Comparison of ENCODE assay signal across 7 mouse cellular contexts in the genomic region with DNA sequence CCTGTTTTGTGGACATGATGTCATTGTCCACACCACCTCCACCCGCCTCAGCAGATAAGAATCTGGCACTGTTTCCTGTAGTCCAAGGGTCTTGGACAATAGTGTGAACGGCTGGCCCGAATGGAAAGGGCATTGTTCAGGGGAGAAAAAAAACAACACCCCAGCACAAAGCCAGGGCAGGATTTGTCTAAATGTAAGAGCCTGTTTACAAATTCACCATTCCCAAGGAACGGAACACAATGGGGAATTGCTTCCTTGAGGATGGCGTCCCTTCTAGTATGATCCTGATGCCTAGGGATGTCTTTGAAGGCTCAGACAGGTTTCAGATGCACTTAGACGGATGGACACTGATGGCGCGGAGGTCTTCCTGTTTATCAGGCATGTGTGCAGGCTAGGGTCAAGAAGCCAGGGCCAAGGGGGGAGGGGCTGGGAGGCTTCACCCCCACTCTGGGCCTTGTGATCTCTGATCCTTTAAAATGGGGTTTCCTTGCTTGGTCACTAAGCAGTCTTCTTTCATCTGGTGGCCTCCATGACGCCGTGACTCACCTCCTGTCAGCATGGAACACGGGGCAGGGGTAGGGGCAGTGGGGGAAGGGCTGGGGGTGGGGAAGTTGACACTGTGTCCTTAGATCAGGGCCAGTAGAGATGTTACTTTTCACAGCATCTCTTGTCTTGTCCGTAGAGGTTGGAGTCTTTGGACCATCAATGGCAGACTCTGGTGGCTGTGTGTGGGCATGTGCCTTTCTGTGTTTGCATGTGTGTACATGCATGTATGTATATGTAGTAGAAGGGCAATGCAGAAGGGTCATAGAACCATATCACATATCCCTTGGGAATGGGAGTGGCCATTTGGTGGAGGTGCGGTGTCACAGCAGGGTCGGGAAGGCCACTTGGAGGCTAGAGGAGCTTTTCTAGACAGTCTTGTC. TPM values are rescaled to one million over a fixed set of nuclear protein-coding genes. Genes with fewer than 3 reads are reported as not detected.
A peak's percentile ranks its signal among the peaks of the same experiment; 100 is the strongest.
DNase-seq lines count a peak whose midpoint lies in the region; ATAC-seq and TF ChIP-seq lines count a peak whose summit lies in the region.

No protein-coding gene starts in this region.

- H3K27me3 ChIP-seq in hindbrain, postnatal 0 days (ENCODE audit: insufficient read depth, low read length), result no peaks in the 10 kb centered on the region

- H3K4me1 ChIP-seq in hindbrain, postnatal 0 days (ENCODE audit: insufficient read depth, low read length), result no peaks in the 10 kb centered on the region

- no peaks in the 10 kb centered on the region for H3K9me3 ChIP-seq in hindbrain, postnatal 0 days (ENCODE audit: low read length)

- 83% methylated on average over 14 of the region's 14 CpGs for WGBS in hindbrain, postnatal 0 days

- H3K9ac ChIP-seq in hindbrain, postnatal 0 days (replicated peaks; ENCODE audit: low read length), result 0 out of 2 replicates have a peak overlapping the region, but pooled peaks have one; percentile 2

- peak; percentile 17 for DNase-seq in 416B (ENCODE audit: low read depth)
- no peak for DNase-seq in hindbrain, postnatal 0 days (ENCODE audit: low spot score)
- peak; percentile 68 to 82 for DNase-seq in lung, adult 18-20 months
- DNase-seq in thymus, postnatal 0 days (ENCODE audit: low spot score), result no peak
- no peak for DNase-seq in urinary bladder, postnatal 25 days (ENCODE audit: low spot score)
- no peak for DNase-seq in cerebellum, postnatal 36 days

- H3K4me2 ChIP-seq in hindbrain, postnatal 0 days (ENCODE audit: low read depth, low read length), result no peak overlapping the region

- TF ChIP-seq CTCF in hindbrain, postnatal 0 days (IDR thresholded peaks at IDR 0.05; ENCODE audit: low read depth), result no peak

- H3K36me3 ChIP-seq in hindbrain, postnatal 0 days (ENCODE audit: insufficient read depth, low read length), result no peaks in the 10 kb centered on the region

- H3K27ac ChIP-seq in hindbrain, postnatal 0 days, result peak overlapping the region; percentile 36; the same call in 1 of the 2 replicates

- peak; percentile 5 for ATAC-seq in CD4-positive, CD25-positive, alpha-beta regulatory T cell, adult 4 months
- peak; percentile 41; the same call in 1 of the 2 replicates for ATAC-seq in hindbrain, postnatal 0 days

- H3K4me3 ChIP-seq in hindbrain, postnatal 0 days (ENCODE audit: low read length), result no peak overlapping the region

RNA-seq across cellular contexts. Expression of a gene that starts 15.7 kb away (rescaled TPM):
- polyA plus RNA-seq in CD4-positive, CD25-positive, alpha-beta regulatory T cell, adult 4 months (2017; shearing (Covaris generic)), result not detected
- total RNA-seq in hindbrain, postnatal 0 days (2014; rRNA removed), result 2.9 and 4.9 TPM in 2 replicates
- 0.33 and 0.38 TPM in 2 replicates for polyA plus RNA-seq in hindbrain, postnatal 0 days (2015; fragmentation: Nextera tagmentation; extraction: Ambion mirVana)
- polyA plus RNA-seq in thymus, postnatal 0 days (2015; fragmentation: Nextera tagmentation; extraction: Ambion mirVana), result 0.27 and 0.30 TPM in 2 replicates

RNA-seq across cellular contexts. Expression of a gene that starts 16.6 kb away (rescaled TPM):
- polyA plus RNA-seq in CD4-positive, CD25-positive, alpha-beta regulatory T cell, adult 4 months (2017; shearing (Covaris generic)), result 100 to 1,000 TPM; 151 to 190 TPM
- total RNA-seq in hindbrain, postnatal 0 days (2014; rRNA removed), result 281 and 419 TPM in 2 replicates
- 234 and 243 TPM in 2 replicates for polyA plus RNA-seq in hindbrain, postnatal 0 days (2015; fragmentation: Nextera tagmentation; extraction: Ambion mirVana)
- polyA plus RNA-seq in thymus, postnatal 0 days (2015; fragmentation: Nextera tagmentation; extraction: Ambion mirVana), result 116 and 144 TPM in 2 replicates

RNA-seq across cellular contexts. Expression of a gene that starts 17.8 kb away (rescaled TPM):
- 10 to 100 TPM; 11.8 to 12.2 TPM for polyA plus RNA-seq in CD4-positive, CD25-positive, alpha-beta regulatory T cell, adult 4 months (2017; shearing (Covaris generic))
- 4.1 and 5.3 TPM in 2 replicates for total RNA-seq in hindbrain, postnatal 0 days (2014; rRNA removed)
- 8.8 and 11.0 TPM in 2 replicates for polyA plus RNA-seq in hindbrain, postnatal 0 days (2015; fragmentation: Nextera tagmentation; extraction: Ambion mirVana)
- 18.6 and 21.5 TPM in 2 replicates for polyA plus RNA-seq in thymus, postnatal 0 days (2015; fragmentation: Nextera tagmentation; extraction: Ambion mirVana)

RNA-seq across cellular contexts. Expression of a gene that starts 17.9 kb away (rescaled TPM):
- 10 to 100 TPM; 26.4 to 36.3 TPM for polyA plus RNA-seq in CD4-positive, CD25-positive, alpha-beta regulatory T cell, adult 4 months (2017; shearing (Covaris generic))
- 119 and 136 TPM in 2 replicates for total RNA-seq in hindbrain, postnatal 0 days (2014; rRNA removed)
- 101 and 104 TPM in 2 replicates for polyA plus RNA-seq in hindbrain, postnatal 0 days (2015; fragmentation: Nextera tagmentation; extraction: Ambion mirVana)
- 63.0 and 66.5 TPM in 2 replicates for polyA plus RNA-seq in thymus, postnatal 0 days (2015; fragmentation: Nextera tagmentation; extraction: Ambion mirVana)

RNA-seq across cellular contexts. Expression of a gene that starts 25.2 kb away (rescaled TPM):
- not detected for polyA plus RNA-seq in CD4-positive, CD25-positive, alpha-beta regulatory T cell, adult 4 months (2017; shearing (Covaris generic))
- total RNA-seq in hindbrain, postnatal 0 days (2014; rRNA removed), result 0.68 and 1.6 TPM in 2 replicates
- polyA plus RNA-seq in hindbrain, postnatal 0 days (2015; fragmentation: Nextera tagmentation; extraction: Ambion mirVana), result 2.9 and 3.0 TPM in 2 replicates
- 5.0 and 5.7 TPM in 2 replicates for polyA plus RNA-seq in thymus, postnatal 0 days (2015; fragmentation: Nextera tagmentation; extraction: Ambion mirVana)

Comparison
In these comparisons a context has a peak if more than half of its experiments do, and no peak if none do; other contexts are left out.
1. DNase-seq: peak in 416B (single experiment) and lung, adult 18-20 months (2 of 2); none in hindbrain, postnatal 0 days (single experiment), thymus, postnatal 0 days (single experiment), urinary bladder, postnatal 25 days (single experiment) and cerebellum, postnatal 36 days (0 of 2).